7 mouse cellular contexts compared by ENCODE assay signal in the genomic region with DNA sequence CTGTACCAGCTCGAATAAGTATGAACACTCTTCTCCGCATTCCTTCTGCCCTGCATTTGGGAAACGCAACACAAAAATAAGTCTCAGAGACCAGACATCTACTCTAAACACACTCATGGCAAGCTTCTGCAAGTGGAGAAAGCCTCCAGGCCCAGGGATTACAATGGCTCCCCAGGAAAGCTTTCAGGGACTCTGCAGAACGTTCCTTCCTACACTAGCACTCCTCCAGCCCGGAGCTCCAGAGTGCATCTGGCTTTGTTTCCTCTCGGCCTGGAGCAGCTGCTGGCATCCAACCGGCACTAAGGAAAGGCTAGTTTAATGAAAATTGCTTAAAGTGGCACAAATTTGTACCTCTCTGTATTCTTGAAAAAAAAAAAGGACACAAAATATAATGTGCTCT. TPM values are rescaled to one million over a fixed set of nuclear protein-coding genes. Genes with fewer than 3 reads are reported as not detected.
DNase-seq lines count a peak whose midpoint lies in the region; ATAC-seq and TF ChIP-seq lines count a peak whose summit lies in the region.

No protein-coding gene starts in this region.

- H3K36me3 ChIP-seq in lung, embryonic 14.5 days (ENCODE audit: insufficient read depth), result peaks cover 16% of the 10 kb centered on the region
- H3K36me3 ChIP-seq in forebrain, embryonic 16.5 days (ENCODE audit: control insufficient read depth, insufficient read depth), result no peaks in the 10 kb centered on the region
- peaks cover 22% of the 10 kb centered on the region for H3K36me3 ChIP-seq in intestine, embryonic 14.5 days (ENCODE audit: control insufficient read depth, insufficient read depth, low read length)

- H3K27ac ChIP-seq in lung, embryonic 14.5 days (ENCODE audit: low read depth), result peak overlapping the region; percentile 71
- H3K27ac ChIP-seq in forebrain, embryonic 16.5 days (ENCODE audit: low read length), result peak overlapping the region; percentile 84
- peak overlapping the region; percentile 80 for H3K27ac ChIP-seq in intestine, embryonic 14.5 days (ENCODE audit: low read depth)
- peak overlapping the region; percentile 90 for H3K27ac ChIP-seq in olfactory bulb, adult 2 months (ENCODE audit: insufficient read depth, low read depth, low read length)

- 36% methylated on average over 7 of the region's 7 CpGs for WGBS in lung, embryonic 14.5 days
- WGBS in forebrain, embryonic 16.5 days, result 11% methylated on average over 7 of the region's 7 CpGs
- WGBS in intestine, embryonic 14.5 days, result 29% methylated on average over 7 of the region's 7 CpGs
- WGBS in olfactory bulb, adult 2 months, result 8% methylated on average over 7 of the region's 7 CpGs

- no peak for ATAC-seq in lung, embryonic 14.5 days (ENCODE audit: insufficient read depth)
- no peak for ATAC-seq in forebrain, embryonic 16.5 days
- ATAC-seq in intestine, embryonic 14.5 days (replicated peaks; ENCODE audit: low FRiP score, low TSS enrichment, low read depth), result no peak

- no peak for TF ChIP-seq POLR2A in olfactory bulb, adult 2 months (IDR thresholded peaks at IDR 0.05; ENCODE audit: insufficient read depth, low read depth, low read length)

- H3K9me3 ChIP-seq in lung, embryonic 14.5 days (ENCODE audit: low read depth, low read length), result no peaks in the 10 kb centered on the region
- no peaks in the 10 kb centered on the region for H3K9me3 ChIP-seq in forebrain, embryonic 16.5 days (ENCODE audit: control insufficient read depth, low read length)
- no peaks in the 10 kb centered on the region for H3K9me3 ChIP-seq in intestine, embryonic 14.5 days (ENCODE audit: control insufficient read depth, low read length)

- no peak overlapping the region for H3K4me3 ChIP-seq in lung, embryonic 14.5 days (ENCODE audit: low read depth, low read length)
- H3K4me3 ChIP-seq in forebrain, embryonic 16.5 days (replicated peaks; ENCODE audit: low read length), result no peak overlapping the region
- no peak overlapping the region for H3K4me3 ChIP-seq in intestine, embryonic 14.5 days (ENCODE audit: low read depth, low read length)
- no peak overlapping the region for H3K4me3 ChIP-seq in olfactory bulb, adult 2 months (ENCODE audit: insufficient read depth, low read depth, low read length)

- no peaks in the 10 kb centered on the region for H3K27me3 ChIP-seq in lung, embryonic 14.5 days (ENCODE audit: insufficient read depth, low read length)
- no peaks in the 10 kb centered on the region for H3K27me3 ChIP-seq in forebrain, embryonic 16.5 days (replicated peaks; ENCODE audit: control insufficient read depth, insufficient read depth, low read length)
- H3K27me3 ChIP-seq in intestine, embryonic 14.5 days (replicated peaks; ENCODE audit: control insufficient read depth, insufficient read depth, low read length), result no peaks in the 10 kb centered on the region

- peak; percentile 42 for DNase-seq in lung, embryonic 14.5 days
- no peak for DNase-seq in lung, postnatal 36 days
- no peak for DNase-seq in intestine, embryonic 14.5 days (ENCODE audit: low spot score)
- DNase-seq in adrenal gland, postnatal 36 days, result no peak
- no peak for DNase-seq in adrenal gland, postnatal 4 days (ENCODE audit: low spot score in 2 of 2)

- peaks cover 28% of the 10 kb centered on the region for H3K4me1 ChIP-seq in lung, embryonic 14.5 days (ENCODE audit: insufficient read depth)
- peaks cover 36% of the 10 kb centered on the region for H3K4me1 ChIP-seq in forebrain, embryonic 16.5 days (replicated peaks; ENCODE audit: control insufficient read depth, insufficient read depth, low read length)
- peaks cover 38% of the 10 kb centered on the region for H3K4me1 ChIP-seq in intestine, embryonic 14.5 days (replicated peaks; ENCODE audit: control insufficient read depth, insufficient read depth, low read length)
- H3K4me1 ChIP-seq in olfactory bulb, adult 2 months (ENCODE audit: control insufficient read depth, insufficient read depth, low read length), result peaks cover 12% of the 10 kb centered on the region

- H3K4me2 ChIP-seq in lung, embryonic 14.5 days, result no peak overlapping the region
- peak overlapping the region; percentile 32 for H3K4me2 ChIP-seq in forebrain, embryonic 16.5 days (ENCODE audit: low read length)
- peak overlapping the region; percentile 25; the same call in 1 of the 2 replicates for H3K4me2 ChIP-seq in intestine, embryonic 14.5 days (ENCODE audit: low read length)

- H3K9ac ChIP-seq in lung, embryonic 14.5 days, result no peak overlapping the region
- H3K9ac ChIP-seq in forebrain, embryonic 16.5 days (replicated peaks; ENCODE audit: low read depth, low read length), result peak overlapping the region; percentile 42; the same call in 1 of the 2 replicates
- H3K9ac ChIP-seq in intestine, embryonic 14.5 days (ENCODE audit: low read length), result no peak overlapping the region

- no peak for TF ChIP-seq CTCF in lung, embryonic 14.5 days (IDR thresholded peaks at IDR 0.05; ENCODE audit: low read depth)
- TF ChIP-seq CTCF in olfactory bulb, adult 2 months (IDR thresholded peaks at IDR 0.05; ENCODE audit: insufficient read depth, low read depth, low read length), result no peak

RNA-seq across cellular contexts. Expression of a gene that starts 14.1 kb away (rescaled TPM):
- polyA plus RNA-seq in lung, embryonic 14.5 days (2014; fragmentation: Nextera tagmentation; extraction: Ambion mirVana), result 128 and 133 TPM in 2 replicates
- polyA plus RNA-seq in forebrain, embryonic 16.5 days (2015; fragmentation: Nextera tagmentation; extraction: Ambion mirVana), result 97.8 and 125 TPM in 2 replicates
- polyA plus RNA-seq in intestine, embryonic 14.5 days (2014; fragmentation: Nextera tagmentation; extraction: Ambion mirVana), result 107 and 114 TPM in 2 replicates
- not detected in 2 replicates for polyA plus RNA-seq in olfactory bulb, adult 2 months (2012; ENCODE audit: insufficient read depth, insufficient read length, low replicate concordance, missing spikeins)
- total RNA-seq in adrenal gland, postnatal 36 days (2021), result 100 to 1,000 TPM in 1 of 2 experiments, 10 to 100 TPM in 1; 73.1 to 114 TPM
- 10 to 100 TPM; 83.9 to 96.2 TPM for total RNA-seq in adrenal gland, postnatal 4 days (2021)
